Mouse (Mus musculus) urinary bladder, postnatal 4 days (tissue): ENCODE measurements around the gene Olfr1437.
"Not testable (repeated sequence)": the region's sequence is repeated elsewhere in the genome, so short reads cannot be mapped to it uniquely, and the experiment has no call there.

Source experiments
- DNase-seq, 2 experiments: peaks; one replicate each; pipeline ENCODE4 v3.0.0; 2021 to 2022; ENCODE audit warnings: low spot score in 2 of 2

The Olfr1437 gene

DNA sequence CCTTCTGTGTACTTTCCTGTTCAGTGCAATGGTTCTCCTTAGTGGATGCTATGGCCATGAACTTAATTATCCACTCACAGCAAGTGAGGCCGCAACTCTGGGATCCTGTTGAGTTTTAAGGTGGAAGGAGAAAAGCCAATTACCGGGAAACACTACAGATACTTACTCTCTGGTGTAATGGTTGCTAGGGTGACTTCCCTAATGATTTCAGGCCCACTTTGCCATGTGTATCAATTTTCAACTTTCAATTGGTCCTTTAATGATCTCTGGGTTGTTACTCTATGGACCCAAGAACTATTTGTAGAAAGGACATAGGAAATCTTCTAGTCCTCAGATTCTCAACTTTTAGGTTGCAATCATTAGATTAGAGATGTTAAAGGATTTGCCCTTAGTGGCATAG, at the start of gene Olfr1437:
Gene Olfr1437 (minus strand): TSS at position 101 of the 400 bp plus-strand sequence.
- DNase-seq = no peak

- no peak for DNase-seq
Observed at GRCm38 (mm10) chr19:12374465-12375025, 49.6 kb upstream of the Olfr1437 start.

- DNase-seq = no peak
Observed at GRCm38 (mm10) chr19:12373004-12373403, 48.1 kb upstream of the Olfr1437 start.

DNA sequence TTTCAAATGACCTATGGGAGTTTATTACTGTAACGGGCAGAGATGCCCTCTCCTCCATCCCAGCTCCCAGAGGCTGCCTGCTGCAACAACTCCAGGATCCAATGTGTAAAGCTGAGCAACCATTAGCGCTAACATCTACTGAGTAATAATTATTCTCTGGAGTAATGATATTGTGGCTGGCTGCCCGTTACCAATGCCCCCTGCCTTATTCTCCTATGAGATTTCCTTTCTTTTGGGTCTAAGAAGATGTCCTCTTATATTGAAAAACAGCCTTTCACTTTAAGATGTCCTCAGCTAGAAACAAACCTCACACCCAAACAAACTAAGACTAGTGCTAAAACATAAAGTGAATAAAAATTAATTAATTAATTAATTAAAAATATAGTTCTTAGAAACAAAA, 10.9 kb upstream of the Olfr1437 start, which contains the start of gene Olfr1438-ps1:
Gene Olfr1438-ps1 (minus strand): TSS at position 101 of the 400 bp plus-strand sequence.
- DNase-seq = no peak

- not testable (repeated sequence) for DNase-seq
Observed at GRCm38 (mm10) chr19:12299030-12299429, 25.9 kb downstream of the Olfr1437 start, which contains the start of gene Olfr1436. Gene Olfr1436, minus strand, starts transcription at chr19:12299130.

DNA sequence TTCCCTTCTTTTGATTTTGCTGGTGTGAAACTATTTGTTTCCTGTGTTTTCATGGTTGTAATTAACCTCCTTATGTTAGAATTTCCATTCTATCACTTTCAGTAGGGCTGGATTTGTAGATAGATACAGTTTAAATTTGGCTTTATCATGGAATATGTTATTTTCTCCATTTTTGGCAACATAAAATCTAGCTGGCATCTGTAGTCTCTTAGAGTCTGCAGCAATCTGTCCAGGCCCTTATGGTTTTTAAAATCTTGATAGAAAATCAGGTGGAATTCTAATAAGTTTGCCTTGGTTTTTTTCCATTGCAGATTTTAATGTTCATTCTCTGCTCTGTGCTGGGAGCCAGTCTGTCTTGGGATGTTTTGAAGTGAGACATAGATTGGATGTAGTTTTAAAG, 31.9 kb downstream of the Olfr1437 start:
- no peak for DNase-seq

- no peak for DNase-seq
Observed at GRCm38 (mm10) chr19:12279554-12279953, 45.3 kb downstream of the Olfr1437 start, which contains the start of gene Olfr1434. Gene Olfr1434, plus strand, starts transcription at chr19:12279854.
